Mouse (Mus musculus) embryonic facial prominence, embryonic 11.5 days (tissue): ENCODE measurements around the gene Kctd21. TPM values are rescaled to one million over a fixed set of nuclear protein-coding genes. Genes with fewer than 3 reads are reported as not detected.

ENCODE experiments used
- polyA plus RNA-seq: library from polyadenylated mRNA; unstranded; fragments of >200 nt; fragmentation: Nextera tagmentation; extraction: Ambion mirVana; gene quantifications from 2 replicates; pipeline ENCODE4 v1.2.1, GENCODE M21; 2014

The Kctd21 gene
- polyA plus RNA-seq, 1 experiment from 2014 or later: 5.0 TPM

Other genes starting within 250 kb of the Kctd21 start
- 1.2 and 3.0 TPM in 2 replicates for gene Usp35, start 307 bp upstream of the Kctd21 start, polyA plus RNA-seq
- 39.7 and 41.8 TPM in 2 replicates for gene Alg8, start 39.3 kb downstream of the Kctd21 start, polyA plus RNA-seq
- gene Ndufc2, start 67.7 kb downstream of the Kctd21 start, polyA plus RNA-seq: 352 and 383 TPM in 2 replicates
- gene Thrsp, start 85.4 kb downstream of the Kctd21 start, polyA plus RNA-seq: not detected in 2 replicates
- gene Kctd14, start 119.0 kb downstream of the Kctd21 start, polyA plus RNA-seq: 0.55 and 1.1 TPM in 2 replicates
- gene Ints4, start 148.6 kb downstream of the Kctd21 start, polyA plus RNA-seq: 70.1 and 79.4 TPM in 2 replicates
- gene Aamdc, start 247.2 kb downstream of the Kctd21 start, polyA plus RNA-seq: 37.2 and 43.5 TPM in 2 replicates
- 26.0 and 26.8 TPM in 2 replicates for gene Rsf1, start 247.6 kb downstream of the Kctd21 start, polyA plus RNA-seq